Mouse (Mus musculus) testis, adult 2 months (tissue): Measurements from ENCODE around the gene Wnt2b. TPM values are rescaled to one million over a fixed set of nuclear protein-coding genes. Genes with fewer than 3 reads are reported as not detected.

Experiments
- H3K27ac ChIP-seq: fragments of 200-500 bp; 2 replicates; pipeline ENCODE4 v1.5.1; 2012; ENCODE audit warnings: low read depth, low read length; ENCODE audit not compliant: control insufficient read depth, insufficient read depth
- H3K27me3 ChIP-seq: fragments of 200-500 bp; 2 replicates; pipeline ENCODE4 v1.6.1; 2012; ENCODE audit warnings: mild to moderate bottlenecking, low read length, moderate library complexity; ENCODE audit not compliant: control insufficient read depth, insufficient read depth
- H3K36me3 ChIP-seq: fragments of 200-500 bp; 2 replicates; pipeline ENCODE4 v1.6.1; 2012; ENCODE audit warnings: mild to moderate bottlenecking, low read length; ENCODE audit not compliant: control insufficient read depth, insufficient read depth
- H3K4me1 ChIP-seq: fragments of 200-500 bp; 2 replicates; pipeline ENCODE4 v1.6.1; 2012; ENCODE audit warnings: low read length; ENCODE audit not compliant: control insufficient read depth, insufficient read depth
- H3K4me3 ChIP-seq: fragments of 200-500 bp; 2 replicates; pipeline ENCODE4 v1.5.1; 2012; ENCODE audit warnings: low read depth, mild to moderate bottlenecking, low read length, moderate library complexity, mixed read lengths; ENCODE audit not compliant: control insufficient read depth
- CTCF ChIP-seq: fragments of 200-500 bp; IDR thresholded peaks from 2 replicates; pipeline ENCODE4 v1.5.1; 2012; ENCODE audit warnings: low read depth, mild to moderate bottlenecking, inconsistent platforms, low read length, moderate library complexity; ENCODE audit not compliant: control insufficient read depth, insufficient read depth, insufficient replicate concordance
- POLR2A ChIP-seq: fragments of 200-500 bp; IDR thresholded peaks from 2 replicates; pipeline ENCODE4 v1.6.1; 2012; ENCODE audit warnings: low read depth, mild to moderate bottlenecking, inconsistent platforms, low read length, moderate library complexity; ENCODE audit not compliant: control insufficient read depth
- polyA plus RNA-seq: library from polyadenylated mRNA; depleted of rRNA; stranded (reverse); fragments of >200 nt; gene quantifications from 2 replicates; pipeline ENCODE4 v1.2.3, GENCODE M21; 2012

Wnt2b gene
- polyA plus RNA-seq, 1 experiment = 1.5 TPM

DNA sequence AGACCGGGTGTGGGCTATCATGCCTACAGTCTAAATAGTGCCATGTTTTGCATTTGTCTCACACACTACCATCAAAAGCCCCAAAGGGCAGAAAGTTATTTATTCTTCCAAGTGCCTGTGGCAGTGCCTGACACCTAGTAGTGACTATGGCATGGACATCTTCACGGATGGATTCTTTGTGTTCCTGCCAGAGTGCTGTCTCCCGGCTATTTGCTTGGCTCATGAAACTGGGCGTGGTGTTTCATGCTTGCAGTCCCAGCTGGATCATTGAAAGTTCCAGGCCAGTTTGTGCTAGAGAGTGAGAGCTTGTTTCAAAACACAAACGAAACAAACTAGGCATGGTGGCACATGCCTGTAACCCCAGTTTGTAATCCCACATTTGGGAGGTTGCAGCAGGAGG lies 30.0 kb upstream of the Wnt2b start:
- no peaks in the 10 kb centered on the region for H3K36me3 ChIP-seq
- no peak for TF ChIP-seq POLR2A
- no peak for TF ChIP-seq CTCF

DNA sequence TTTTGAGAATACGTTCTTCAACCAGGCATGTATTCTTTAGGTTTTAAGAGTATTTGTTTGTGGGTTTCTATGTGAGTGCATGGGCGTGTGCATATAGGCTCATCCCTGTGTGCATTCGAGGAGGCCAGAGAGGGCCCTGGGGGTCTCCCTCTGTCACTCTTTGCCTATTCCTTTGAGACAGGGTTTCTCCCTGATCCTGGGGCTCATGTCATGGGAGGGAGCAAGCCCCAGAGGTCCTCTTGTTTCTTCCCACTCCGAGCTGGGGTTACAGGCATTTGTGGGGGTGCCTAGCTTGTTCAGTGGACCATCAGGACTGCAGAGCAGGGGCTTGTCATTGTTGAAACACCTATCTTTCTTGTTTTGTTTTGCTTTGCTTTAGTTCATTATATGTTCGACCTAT lies 26.2 kb upstream of the Wnt2b start:
- TF ChIP-seq CTCF (no peak), POLR2A (no peak)
- no peak overlapping the region for H3K27ac ChIP-seq

More for the DNA sequence above, 30.0 kb upstream of the Wnt2b start:
- H3K27me3 ChIP-seq = no peaks in the 10 kb centered on the region
- H3K4me3 ChIP-seq = no peak overlapping the region
- peaks cover 8% of the 10 kb centered on the region for H3K4me1 ChIP-seq
- no peak overlapping the region for H3K27ac ChIP-seq

DNA sequence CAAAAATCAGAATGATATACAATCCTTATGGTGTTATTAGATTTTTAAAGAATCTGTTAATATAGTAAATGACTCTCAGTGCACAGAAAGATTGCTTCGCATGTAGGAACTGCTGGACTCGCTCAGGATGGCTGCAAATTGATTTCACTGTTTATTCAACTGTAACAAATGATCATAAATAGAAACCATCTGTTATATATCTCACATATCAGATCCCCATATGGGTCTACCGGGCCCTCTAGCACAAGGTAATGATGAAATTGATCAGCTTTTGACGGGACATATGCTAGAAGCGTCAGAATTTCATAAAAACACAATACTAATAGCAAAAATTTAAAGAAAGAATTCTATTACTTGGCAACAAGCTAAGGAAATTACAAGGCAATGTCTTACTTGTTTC lies 18.0 kb upstream of the Wnt2b start:
- no peaks in the 10 kb centered on the region for H3K4me1 ChIP-seq
- H3K36me3 ChIP-seq = no peaks in the 10 kb centered on the region
- no peak overlapping the region for H3K27ac ChIP-seq
- no peak overlapping the region for H3K4me3 ChIP-seq
- TF ChIP-seq POLR2A = no peak
- no peak for TF ChIP-seq CTCF
- H3K27me3 ChIP-seq = no peaks in the 10 kb centered on the region

More for the DNA sequence above, 26.2 kb upstream of the Wnt2b start:
- H3K4me3 ChIP-seq = no peak overlapping the region
- H3K4me1 ChIP-seq = peaks cover 4% of the 10 kb centered on the region
- no peaks in the 10 kb centered on the region for H3K27me3 ChIP-seq
- no peaks in the 10 kb centered on the region for H3K36me3 ChIP-seq

DNA sequence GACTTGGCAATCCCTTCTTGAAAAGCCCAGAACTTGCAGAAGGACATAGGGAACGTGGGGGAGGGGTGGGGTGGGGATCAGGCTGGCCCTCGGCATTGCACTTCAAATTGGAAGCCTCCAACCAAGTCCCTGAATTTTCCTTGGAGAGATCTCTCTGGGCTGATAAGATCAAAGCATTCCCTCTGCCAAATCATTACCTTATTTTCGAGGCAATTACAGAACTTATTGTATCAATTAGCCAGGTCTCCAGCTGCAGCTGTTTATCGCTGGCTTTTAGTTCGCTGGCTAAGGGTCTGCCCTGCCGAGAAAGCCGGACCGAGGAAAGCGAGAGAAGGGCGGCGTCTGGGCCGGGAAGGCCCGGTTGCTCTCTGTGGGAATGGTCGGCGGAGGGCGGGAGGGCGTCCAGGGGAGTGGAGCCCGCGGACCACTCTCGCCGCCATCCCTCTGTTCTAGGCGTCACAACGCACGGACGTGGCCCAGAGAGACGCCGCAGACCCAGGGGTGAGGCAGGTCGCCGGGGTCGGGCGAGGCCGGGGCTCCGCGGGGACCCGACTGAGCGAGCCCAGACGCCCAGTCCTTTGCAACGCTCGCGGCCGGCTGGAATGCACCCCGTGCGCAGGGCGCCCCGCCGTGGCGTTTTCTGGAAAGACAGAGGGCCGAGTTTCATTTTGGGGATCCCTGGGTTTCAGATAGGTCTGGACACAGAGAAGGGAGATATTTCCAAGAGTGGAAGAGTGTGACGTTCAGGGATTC lies 6.0 kb upstream of the Wnt2b start:
- Histone ChIP-seq H3K4me1 (peaks cover 4% of the 10 kb centered on the region), H3K27ac (no peak overlapping the region; the same call in 1 of the 2 replicates), H3K27me3 (no peaks in the 10 kb centered on the region), H3K36me3 (no peaks in the 10 kb centered on the region), H3K4me3 (peak overlapping the region; percentile 81)
- TF ChIP-seq POLR2A = no peak
- TF ChIP-seq CTCF = peak; percentile 45; the same call in 1 of the 2 replicates

DNA sequence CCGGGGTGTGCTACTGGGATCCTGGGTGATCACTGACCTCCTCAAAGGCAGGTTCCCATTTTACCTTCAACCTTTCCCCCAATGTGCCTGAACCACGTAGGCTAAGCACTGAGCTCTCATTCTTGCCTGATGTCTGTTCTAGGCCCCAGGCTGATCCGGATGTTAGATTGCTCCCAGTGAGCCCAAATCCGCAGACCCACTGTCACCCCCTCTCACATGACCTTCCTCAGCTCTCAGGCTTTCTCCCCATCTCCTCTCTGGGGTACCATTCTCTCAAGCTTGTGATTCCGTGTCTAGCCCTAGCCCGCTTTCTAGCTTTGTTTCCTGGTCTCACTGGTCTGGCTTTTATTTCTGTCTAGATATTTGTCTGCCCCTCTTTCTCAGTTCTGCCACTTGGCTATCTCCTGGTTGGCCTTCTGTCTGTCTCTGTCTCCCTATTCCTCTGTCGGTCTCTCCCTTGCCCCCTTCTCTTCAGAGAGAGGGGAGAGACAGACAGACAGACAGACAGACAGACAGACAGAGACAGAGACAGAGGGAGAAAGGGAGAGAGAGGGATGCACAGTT lies 4.4 kb upstream of the Wnt2b start:
- no peaks in the 10 kb centered on the region; the same call in 1 of the 2 replicates for H3K27me3 ChIP-seq

DNA sequence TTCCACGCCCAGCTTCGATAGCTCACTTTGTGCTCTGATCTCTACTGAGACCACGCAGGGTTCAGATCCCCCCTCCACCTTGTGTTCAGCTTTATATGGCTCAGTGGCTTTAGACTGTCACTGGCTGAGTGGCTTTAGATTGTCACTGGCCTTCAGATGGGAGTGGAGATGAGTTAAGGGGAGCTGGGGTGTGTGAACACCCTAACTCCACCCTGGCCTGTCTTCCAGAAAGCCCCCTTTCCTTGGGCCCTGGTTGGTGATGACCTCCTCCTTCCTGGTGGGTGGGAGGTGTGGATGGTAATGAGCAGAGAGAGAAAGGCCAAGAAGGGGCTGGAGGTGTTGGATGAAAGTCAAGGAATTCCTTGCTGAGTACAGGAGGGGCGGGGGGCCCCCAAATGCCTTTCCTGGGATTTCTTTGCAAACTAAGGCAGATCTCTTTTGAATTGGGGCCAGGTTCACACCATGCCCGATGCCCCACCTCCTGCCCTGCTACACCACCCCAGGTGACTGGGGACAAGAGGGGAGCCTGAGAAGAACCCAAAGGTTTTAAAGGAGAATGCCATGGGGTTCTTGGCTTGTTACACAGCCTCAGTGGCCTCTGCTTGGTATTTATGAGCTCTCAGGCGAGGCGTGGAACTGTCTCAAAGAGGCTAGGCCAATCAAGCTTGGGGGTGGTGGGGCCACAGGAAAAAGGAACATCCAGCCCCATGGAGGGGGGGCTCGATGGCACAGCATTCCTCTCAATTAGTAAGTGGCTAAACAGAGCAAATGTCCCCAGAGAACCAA lies 3.5 kb upstream of the Wnt2b start:
- no peak overlapping the region for H3K4me3 ChIP-seq
- no peaks in the 10 kb centered on the region for H3K36me3 ChIP-seq
- no peaks in the 10 kb centered on the region; the same call in 1 of the 2 replicates for H3K27me3 ChIP-seq

More for the DNA sequence above, 4.4 kb upstream of the Wnt2b start:
- Histone ChIP-seq H3K36me3 (no peaks in the 10 kb centered on the region), H3K4me1 (peaks cover 13% of the 10 kb centered on the region), H3K4me3 (no peak overlapping the region), H3K27ac (no peak overlapping the region)
- TF ChIP-seq CTCF (no peak), POLR2A (no peak)

More for the DNA sequence above, 3.5 kb upstream of the Wnt2b start:
- TF ChIP-seq CTCF = no peak
- TF ChIP-seq POLR2A = no peak
- Histone ChIP-seq H3K27ac (no peak overlapping the region), H3K4me1 (peaks cover 14% of the 10 kb centered on the region)
